Mouse (Mus musculus): ENCODE measurements at regions not wholly inside any gene's neighbourhood (a gene's known extent, or its start where the extent isn't known, plus 50 kb on each side); places are given as distances from the start of the nearest gene placed in this dataset.

- DNase-seq (ENCODE audit: inconsistent age in 2 of 2, low spot score in 1 of 2): no peak
Observed at GRCm38 (mm10) chr9:47428710-47429341, 101.1 kb upstream of the Cadm1 start.

- DNase-seq (ENCODE audit: inconsistent age in 2 of 2, low spot score in 1 of 2): no peak
Observed at GRCm38 (mm10) chr9:47429691-47430090, 100.3 kb upstream of the Cadm1 start.

GRCm38 (mm10) chr9:47432715-47433114, 97.3 kb upstream of the Cadm1 start:
- DNase-seq (ENCODE audit: inconsistent age in 2 of 2, low spot score in 1 of 2): peak in 1 of 2 experiments; percentile 64

GRCm38 (mm10) chr9:47433185-47433584, 96.8 kb upstream of the Cadm1 start:
- no peak for DNase-seq (ENCODE audit: inconsistent age in 2 of 2, low spot score in 1 of 2)

- DNase-seq (ENCODE audit: inconsistent age in 2 of 2, low spot score in 1 of 2): no peak
Observed at GRCm38 (mm10) chr9:47434091-47434490, 95.9 kb upstream of the Cadm1 start.

- no peak for DNase-seq (ENCODE audit: inconsistent age in 2 of 2, low spot score in 1 of 2)
Observed at GRCm38 (mm10) chr9:47438976-47439375, 91.0 kb upstream of the Cadm1 start.

- no peak for DNase-seq (ENCODE audit: inconsistent age in 2 of 2, low spot score in 1 of 2)
Observed at GRCm38 (mm10) chr9:47439506-47439905, 90.5 kb upstream of the Cadm1 start.

GRCm38 (mm10) chr9:47440128-47440527, 89.8 kb upstream of the Cadm1 start:
- no peak for DNase-seq (ENCODE audit: inconsistent age in 2 of 2, low spot score in 1 of 2)

- no peak for DNase-seq (ENCODE audit: inconsistent age in 2 of 2, low spot score in 1 of 2)
Observed at GRCm38 (mm10) chr9:47441155-47441554, 88.8 kb upstream of the Cadm1 start.

- DNase-seq (ENCODE audit: inconsistent age in 2 of 2, low spot score in 1 of 2): no peak
Observed at GRCm38 (mm10) chr9:47444168-47444567, 85.8 kb upstream of the Cadm1 start.

- no peak for DNase-seq (ENCODE audit: inconsistent age in 2 of 2, low spot score in 1 of 2)
Observed at GRCm38 (mm10) chr9:47444752-47445151, 85.2 kb upstream of the Cadm1 start.

GRCm38 (mm10) chr9:47445332-47445731, 84.6 kb upstream of the Cadm1 start:
- DNase-seq (ENCODE audit: inconsistent age in 2 of 2, low spot score in 1 of 2): no peak

- no peak for DNase-seq (ENCODE audit: inconsistent age in 2 of 2, low spot score in 1 of 2)
Observed at GRCm38 (mm10) chr9:47452752-47453151, 77.2 kb upstream of the Cadm1 start.

- no peak for DNase-seq (ENCODE audit: inconsistent age in 2 of 2, low spot score in 1 of 2)
Observed at GRCm38 (mm10) chr9:47458721-47459418, 71.1 kb upstream of the Cadm1 start.

- DNase-seq (ENCODE audit: inconsistent age in 2 of 2, low spot score in 1 of 2): no peak
Observed at GRCm38 (mm10) chr9:47459461-47460049, 70.4 kb upstream of the Cadm1 start.

GRCm38 (mm10) chr9:47460241-47460640, 69.7 kb upstream of the Cadm1 start:
- no peak for DNase-seq (ENCODE audit: inconsistent age in 2 of 2, low spot score in 1 of 2)

- no peak for DNase-seq (ENCODE audit: inconsistent age in 2 of 2, low spot score in 1 of 2)
Observed at GRCm38 (mm10) chr9:47461915-47462314, 68.1 kb upstream of the Cadm1 start.

GRCm38 (mm10) chr9:47466767-47467166, 63.2 kb upstream of the Cadm1 start:
- no peak for DNase-seq (ENCODE audit: inconsistent age in 2 of 2, low spot score in 1 of 2)

- no peak for DNase-seq (ENCODE audit: inconsistent age in 2 of 2, low spot score in 1 of 2)
Observed at GRCm38 (mm10) chr9:47467815-47468214, 62.2 kb upstream of the Cadm1 start.

- DNase-seq (ENCODE audit: inconsistent age in 2 of 2, low spot score in 1 of 2): no peak
Observed at GRCm38 (mm10) chr9:47469576-47469975, 60.4 kb upstream of the Cadm1 start.

- DNase-seq (ENCODE audit: inconsistent age in 2 of 2, low spot score in 1 of 2): no peak
Observed at GRCm38 (mm10) chr9:47470741-47471140, 59.2 kb upstream of the Cadm1 start.

GRCm38 (mm10) chr9:47471767-47472420, 58.1 kb upstream of the Cadm1 start:
- no peak for DNase-seq (ENCODE audit: inconsistent age in 2 of 2, low spot score in 1 of 2)
